Mouse (Mus musculus) Patski (cell line): Measurements from ENCODE around the gene Klrb1b. TPM values are rescaled to one million over a fixed set of nuclear protein-coding genes. Genes with fewer than 3 reads are reported as not detected.
"Not testable (repeated sequence)": the region's sequence is repeated elsewhere in the genome, so short reads cannot be mapped to it uniquely, and the experiment has no call there.

ENCODE experiments used
- ATAC-seq: fragments of 100-300 bp; one replicate; pipeline ENCODE4 v1.8.0; 2021
- CTCF ChIA-PET: fragments of 350-600 bp; sonication (Branson Sonifier 250); formaldehyde crosslinking; loops from one replicate; lab custom pipeline; 2022; ENCODE audit warnings: inconsistent platforms; lab: Charles Lee
- POLR2A ChIA-PET: fragments of 350-600 bp; sonication (Branson Sonifier 250); formaldehyde crosslinking; loops from one replicate; lab custom pipeline; 2022; ENCODE audit warnings: antibody characterized with exemption, inconsistent platforms; lab: Charles Lee
- DNase-seq: peaks from one replicate; pipeline ENCODE4 v3.0.0-alpha.2; 2011; ENCODE audit warnings: low read depth, low spot score
- H3K27me3 ChIP-seq: fragments of 371-371 bp; one replicate; pipeline ENCODE4 v1.5.1; 2021
- CTCF ChIP-seq: fragments of 100-300 bp; IDR thresholded peaks from one replicate; pipeline ENCODE4 v1.5.1; 2021
- in situ Hi-C: fragments of 300-500 bp; cut with MboI; formaldehyde crosslinking; loops from 3 replicates; pipeline ENCODE4 v1.11.1; 2018; ENCODE audit warnings: low pct_unique_long_range_greater_than_20kb, mixed read lengths
- polyA plus RNA-seq: library from polyadenylated mRNA; unstranded; gene quantifications from one replicate; pipeline ENCODE4 v1.2.3, GENCODE M21; 2021

The Klrb1b gene
- polyA plus RNA-seq, 1 experiment from 2014 or later = not detected

GRCm38 (mm10) chr6:128836191-128836954 lies 10.2 kb upstream of the Klrb1b start:
- ATAC-seq (no peak), DNase-seq (no peak)
- ChIA-PET CTCF (no interaction called here), POLR2A (no interaction called here)
- in situ Hi-C loops = loop anchor here (25.0 kb wide), 1 partner anchor 701 kb away; the partner anchor contains the start of gene Gabarapl1
- TF ChIP-seq CTCF = no peak
- no peaks in the 10 kb centered on the region for H3K27me3 ChIP-seq

- in situ Hi-C loops = loop anchor here (25.0 kb wide), 1 partner anchor 702 kb away; the partner anchor contains the start of gene Gabarapl1
- no peaks in the 10 kb centered on the region for H3K27me3 ChIP-seq
- no peak for TF ChIP-seq CTCF
- ATAC-seq = no peak
- ChIA-PET CTCF (interaction anchor here (1.3 kb wide), 1 partner anchor 24 kb away, joined by 3 read pairs; no protein-coding TSS in a partner anchor), POLR2A (no interaction called here)
- no peak for DNase-seq
Observed at GRCm38 (mm10) chr6:128835571-128835970, 9.4 kb upstream of the Klrb1b start.

DNA sequence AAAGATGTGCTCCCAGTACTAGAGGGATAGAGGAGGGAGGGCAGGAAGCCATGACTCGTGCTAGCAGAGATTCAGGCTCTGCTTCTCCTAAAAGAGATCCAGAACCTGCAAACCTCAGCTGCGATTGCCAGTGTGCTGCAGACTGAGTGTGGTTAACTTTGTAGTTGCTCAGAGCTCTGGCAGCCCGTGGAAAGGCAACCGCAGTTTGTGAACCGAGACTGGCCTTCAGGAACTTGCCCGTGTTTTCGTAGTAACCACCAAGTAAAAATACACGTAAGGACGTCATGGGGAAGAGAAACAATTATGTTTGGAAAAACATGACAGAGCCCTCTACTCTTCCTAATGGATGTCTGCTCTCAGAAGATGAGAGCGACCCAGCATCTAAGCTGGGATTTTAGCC lies 6.9 kb upstream of the Klrb1b start:
- DNase-seq = no peak
- no peak for TF ChIP-seq CTCF
- ChIA-PET CTCF (no interaction called here), POLR2A (no interaction called here)
- in situ Hi-C loops = loop anchor here (25.0 kb wide), 1 partner anchor 704 kb away; the partner anchor contains the start of gene Gabarapl1
- no peak for ATAC-seq
- no peaks in the 10 kb centered on the region for H3K27me3 ChIP-seq

DNA sequence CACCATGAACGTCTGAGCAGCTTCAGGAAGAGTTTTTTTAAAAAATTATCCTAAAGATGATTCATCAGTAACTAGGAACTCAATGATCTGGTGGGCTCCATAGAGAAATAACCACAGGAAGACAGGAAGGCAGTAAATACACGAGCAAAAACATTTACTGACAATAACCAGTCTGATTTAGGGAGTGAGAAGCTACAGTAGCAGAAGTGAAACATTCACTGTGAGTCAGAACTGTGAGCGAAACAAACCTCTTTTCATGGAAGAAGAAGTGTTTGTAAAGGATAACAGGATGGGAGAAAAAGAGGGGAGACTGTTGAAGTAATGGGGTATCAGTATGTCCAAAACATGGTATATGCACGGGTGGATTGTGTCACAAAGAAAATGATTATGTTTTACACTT lies 3.7 kb upstream of the Klrb1b start:
- ATAC-seq = no peak
- ChIA-PET POLR2A (no interaction called here), CTCF (no interaction called here)
- DNase-seq = no peak
- in situ Hi-C loops = loop anchor here (25.0 kb wide), 1 partner anchor 707 kb away; the partner anchor contains the start of gene Gabarapl1
- no peak for TF ChIP-seq CTCF
- peaks cover 12% of the 10 kb centered on the region for H3K27me3 ChIP-seq

DNA sequence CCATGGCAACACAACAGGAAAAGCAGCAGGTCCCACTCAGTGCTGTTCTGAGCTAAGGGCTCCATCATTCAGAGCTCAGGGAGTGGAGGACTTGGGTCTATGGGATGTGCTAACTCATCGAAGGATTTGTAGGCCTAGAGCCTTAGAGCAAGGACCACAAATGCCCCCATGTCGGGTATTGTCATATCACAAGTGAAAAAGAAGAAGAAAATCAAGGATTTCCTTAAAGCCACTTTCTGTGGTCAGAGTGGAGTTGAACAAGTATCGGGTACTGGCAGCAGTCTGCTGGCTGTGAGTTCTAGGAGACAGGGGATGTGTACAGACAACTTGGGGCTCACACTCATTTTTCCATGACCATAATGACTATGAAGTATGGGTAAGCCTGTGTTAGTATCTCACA lies 650 bp upstream of the Klrb1b start:
- DNase-seq (no peak), ATAC-seq (no peak)
- ChIA-PET POLR2A (no interaction called here), CTCF (no interaction called here)
- H3K27me3 ChIP-seq = peaks cover 12% of the 10 kb centered on the region
- no peak for TF ChIP-seq CTCF
- in situ Hi-C loops = loop anchor here (25.0 kb wide), 1 partner anchor 711 kb away; the partner anchor contains the start of gene Gabarapl1

DNA sequence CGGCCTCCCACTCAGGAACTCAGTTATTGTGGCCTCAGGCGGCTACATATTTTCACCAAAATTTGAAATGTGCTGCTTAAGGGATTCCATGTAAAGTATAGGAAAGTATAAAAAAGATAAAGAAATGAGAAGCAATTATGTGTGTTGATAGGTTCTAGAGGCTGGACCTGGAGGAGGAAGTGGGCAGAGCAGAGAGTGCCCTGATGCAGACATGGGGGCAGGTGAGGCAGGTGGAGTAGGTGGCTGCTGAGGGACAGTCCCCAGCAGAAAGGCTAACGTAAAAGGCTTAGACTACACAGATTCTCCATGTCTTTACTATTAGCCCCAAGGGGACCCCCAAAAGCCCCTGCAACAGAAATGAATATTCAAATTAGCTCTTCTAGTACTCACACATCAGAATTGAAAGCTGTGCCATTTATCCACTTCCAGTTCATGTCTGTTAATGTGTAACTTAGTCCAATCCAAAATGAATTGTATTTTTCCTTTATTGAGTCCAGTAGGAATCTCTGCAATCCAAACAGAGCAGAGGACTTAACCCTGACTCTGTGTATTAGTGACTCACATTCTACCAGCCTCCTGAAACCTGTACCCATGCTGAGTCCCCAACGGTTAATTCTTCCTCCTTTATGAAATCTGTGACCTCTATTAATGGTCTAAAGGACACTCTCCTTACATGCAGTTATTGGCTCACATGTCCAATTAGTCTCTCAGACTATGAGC lies 7.9 kb downstream of the Klrb1b start:
- DNase-seq (no peak), ATAC-seq (no peak)
- no peaks in the 10 kb centered on the region for H3K27me3 ChIP-seq
- no peak for TF ChIP-seq CTCF
- ChIA-PET POLR2A (no interaction called here), CTCF (no interaction called here)
- in situ Hi-C loops = no loop called here

GRCm38 (mm10) chr6:128808532-128808931 lies 17.6 kb downstream of the Klrb1b start:
- peak; percentile 55 for TF ChIP-seq CTCF
- ATAC-seq (peak; percentile 50), DNase-seq (no peak)
- no peaks in the 10 kb centered on the region for H3K27me3 ChIP-seq
- ChIA-PET POLR2A (no interaction called here), CTCF (interaction anchor here (0.8 to 1.0 kb wide), 2 partner anchors 26 to 41 kb away, joined by 3 read pairs; no protein-coding TSS in a partner anchor)
- in situ Hi-C loops = no loop called here

DNA sequence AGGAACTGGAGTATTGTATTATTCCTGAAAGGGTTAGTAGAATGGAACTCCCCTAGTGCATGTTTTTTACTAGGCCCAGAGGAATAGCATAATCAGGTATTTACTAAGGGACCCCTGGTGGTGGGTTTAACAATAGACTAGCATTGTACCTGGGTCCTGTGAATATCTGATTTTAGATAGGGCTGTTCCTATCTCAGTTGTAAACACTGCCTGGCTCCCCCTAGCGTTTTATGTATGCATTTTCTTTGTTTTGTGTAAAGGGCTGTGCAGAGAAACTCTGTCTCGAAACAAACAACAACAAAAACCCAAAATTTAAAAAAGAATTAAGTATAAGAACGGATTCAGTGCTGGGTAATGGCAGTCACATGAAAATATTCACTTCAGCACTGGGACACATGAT lies 19.1 kb downstream of the Klrb1b start:
- ChIA-PET POLR2A (no interaction called here), CTCF (no interaction called here)
- ATAC-seq (no peak), DNase-seq (no peak)
- in situ Hi-C loops = no loop called here
- TF ChIP-seq CTCF = peak; percentile 43
- no peaks in the 10 kb centered on the region for H3K27me3 ChIP-seq

DNA sequence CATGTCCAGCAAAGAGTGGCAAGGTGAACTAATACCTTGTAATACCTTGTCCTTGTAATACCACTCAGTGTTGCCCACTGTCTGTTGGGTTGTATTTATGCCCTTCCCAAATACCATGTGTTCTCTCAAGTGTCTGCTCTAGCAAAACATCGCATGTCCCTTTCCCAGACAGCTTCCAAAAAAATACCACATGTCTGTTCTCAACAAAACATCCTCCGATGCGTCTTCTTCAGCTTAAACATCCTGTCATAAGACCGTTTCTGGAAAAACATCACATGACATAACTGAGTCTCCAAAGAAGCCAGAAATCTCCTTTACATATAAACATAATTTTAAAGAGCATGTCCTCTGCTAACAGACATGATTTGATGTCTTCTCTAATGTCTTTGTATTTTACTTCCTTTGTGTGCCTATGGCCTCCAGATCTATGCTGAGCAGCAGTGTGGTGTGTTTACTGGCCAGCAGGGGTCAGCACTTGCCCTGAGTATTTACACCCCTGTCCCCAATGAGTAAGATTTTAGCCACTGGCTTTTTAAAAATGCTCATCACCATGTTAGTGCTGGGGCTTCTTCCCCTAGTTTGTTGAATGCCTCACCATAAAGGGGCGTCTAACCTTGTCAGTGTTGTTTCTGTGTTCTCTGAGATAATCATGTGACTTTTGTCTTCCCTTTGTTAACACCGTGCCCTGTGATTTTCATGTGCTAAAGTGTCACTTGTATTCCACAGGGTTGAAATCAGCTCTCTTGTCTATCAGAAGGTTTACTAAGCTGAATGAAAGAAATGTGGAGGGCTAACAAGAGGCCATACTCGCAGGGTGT lies 21.1 kb downstream of the Klrb1b start:
- peak; percentile 2 for DNase-seq
- ATAC-seq, POLR2A ChIA-PET, H3K27me3 ChIP-seq: not testable (repeated sequence)
- in situ Hi-C loops = loop anchor here (5.0 kb wide), 1 partner anchor 37 kb away; no protein-coding TSS in a partner anchor
- peak; percentile 41 for TF ChIP-seq CTCF
- CTCF ChIA-PET = interaction anchor here (0.9 to 1.6 kb wide), 3 partner anchors 33 to 37 kb away, joined by 3 to 5 read pairs (median 3); no protein-coding TSS in a partner anchor
